Mouse (Mus musculus) megakaryocyte progenitor cell, adult 5-6 weeks (primary cell): ENCODE measurements around the gene Trim60. TPM values are rescaled to one million over a fixed set of nuclear protein-coding genes. Genes with fewer than 3 reads are reported as not detected.

Experiments used
- ATAC-seq: replicated peaks from 2 replicates; pipeline ENCODE4 v1.8.0; 2016; ENCODE audit warnings: mild to moderate bottlenecking, moderate TSS enrichment, inconsistent platforms; ENCODE audit not compliant: poor library complexity
- total RNA-seq, 2 experiments: library from RNA; stranded (forward) in 1 of 2; stranded (reverse) in 1 of 2; fragments of 157-497, 149-512 nt in 1 of 2; fragments of 200-1000 nt in 1 of 2; gene quantifications; 2 replicates each; pipeline versions ENCODE4 v1.2.3 to v1.2.4; 2015 to 2017

Trim60 gene
- total RNA-seq, 2 experiments from 2014 or later = not detected

DNA sequence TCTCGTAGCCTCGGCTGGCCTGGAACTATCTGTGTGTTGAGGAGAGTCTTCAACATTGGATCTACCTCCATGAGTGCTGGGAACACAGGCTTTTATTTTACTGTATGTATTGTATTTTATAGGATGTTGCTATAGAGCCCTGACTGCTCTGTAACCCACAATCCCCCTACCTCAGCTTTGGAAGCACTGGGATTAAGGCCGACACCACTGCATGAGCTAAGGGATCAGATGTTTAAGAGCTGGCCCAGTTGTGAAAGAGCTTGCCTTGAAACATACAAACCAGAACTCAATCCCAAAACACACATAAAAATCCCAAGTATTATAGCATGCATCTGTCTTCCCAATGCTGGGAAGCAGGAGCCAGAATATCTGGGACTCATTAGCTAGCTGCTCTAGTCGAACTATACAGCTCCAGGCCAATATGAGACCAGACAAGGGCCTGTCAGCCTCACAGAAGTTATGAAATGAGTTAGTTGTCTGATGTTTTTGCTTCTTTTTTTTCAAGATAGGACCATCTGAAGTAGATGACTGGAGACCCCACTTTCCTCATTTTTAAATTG is 19.5 kb downstream of the Trim60 start:
- ATAC-seq = no peak

DNA sequence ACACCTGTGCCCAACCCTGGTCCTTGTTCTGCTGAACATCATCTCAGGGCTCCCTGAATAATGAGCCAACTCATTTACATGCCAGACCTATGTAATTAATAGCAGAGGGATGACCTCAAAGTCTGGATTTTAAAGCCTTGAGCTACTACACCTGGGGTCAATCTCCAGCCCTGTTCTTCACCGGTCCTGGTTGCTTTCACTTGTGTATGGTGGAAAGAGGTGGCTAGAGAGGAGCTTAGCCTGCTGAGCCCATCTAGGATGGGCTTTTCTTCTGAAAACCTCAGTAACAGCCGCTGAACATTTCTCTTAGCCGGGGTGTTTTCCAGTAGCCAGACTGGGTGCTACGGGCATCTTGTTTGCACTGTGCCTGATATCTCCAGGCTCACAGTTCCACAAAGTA is 30.7 kb downstream of the Trim60 start, which contains the start of gene Trim75:
TSS of gene Trim75 (minus strand) at position 101 of the 400 bp plus-strand sequence.
- ATAC-seq = no peak

DNA sequence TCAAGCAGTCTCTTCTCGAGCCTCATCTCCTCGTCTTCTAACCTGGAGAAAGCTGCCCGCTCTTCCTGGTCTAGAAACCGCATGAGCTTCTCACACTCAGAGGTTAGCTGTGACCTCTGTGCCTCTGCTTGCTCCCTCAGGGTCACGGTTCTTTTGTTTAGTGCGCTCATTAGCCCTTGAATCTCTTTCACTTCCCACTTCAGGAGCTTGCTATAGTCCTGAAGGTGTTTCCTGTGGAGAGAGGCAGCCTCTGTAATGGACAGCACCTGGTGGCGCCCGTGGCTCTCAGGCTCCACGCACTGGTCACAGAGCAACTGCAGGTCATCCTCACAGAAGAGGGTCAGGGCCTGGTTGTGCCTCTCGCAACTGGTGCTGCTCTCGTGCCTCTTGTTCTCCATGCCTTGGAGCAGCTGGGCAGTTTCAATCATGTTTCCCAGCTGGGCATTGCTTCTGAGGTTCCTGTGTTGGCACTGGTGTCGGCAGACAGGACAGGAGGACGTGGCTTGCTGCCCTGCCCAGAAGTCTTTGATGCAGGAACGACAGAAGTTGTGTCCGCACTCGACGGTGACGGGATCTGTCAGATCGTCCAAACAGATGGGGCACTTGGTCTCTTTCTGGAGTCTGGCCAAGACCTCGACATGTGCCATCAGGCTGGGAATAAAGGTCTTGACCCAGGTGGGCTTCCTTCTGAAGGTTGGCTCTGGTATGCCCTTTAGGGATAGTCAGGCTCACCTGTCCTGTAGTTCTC is 35.1 kb downstream of the Trim60 start:
- no peak for ATAC-seq

GRCm38 (mm10) chr8:64962836-64963235 is 55.5 kb downstream of the Trim60 start:
- ATAC-seq = peak; percentile 73

DNA sequence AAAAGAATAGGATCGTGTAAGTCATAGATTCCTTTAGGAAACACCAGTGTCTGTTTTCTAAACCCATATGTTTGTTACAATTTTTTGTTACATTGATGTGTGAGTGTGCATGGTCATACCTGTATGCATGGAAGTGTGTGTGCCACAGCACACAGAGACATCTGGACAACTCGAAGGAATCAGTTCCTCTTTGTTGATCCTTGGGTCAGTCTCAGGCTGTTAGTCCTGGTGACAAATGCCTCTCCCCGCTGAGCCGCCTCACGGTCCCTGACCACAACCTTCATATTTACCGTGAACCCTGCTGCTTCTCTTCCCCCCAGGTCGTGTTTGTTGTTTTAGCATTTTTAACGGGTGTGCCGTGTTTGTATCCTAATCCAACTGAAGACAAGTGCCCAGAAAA is 59.4 kb downstream of the Trim60 start:
- 0 out of 2 replicates have a peak, but pooled peaks have one; percentile 34 for ATAC-seq

DNA sequence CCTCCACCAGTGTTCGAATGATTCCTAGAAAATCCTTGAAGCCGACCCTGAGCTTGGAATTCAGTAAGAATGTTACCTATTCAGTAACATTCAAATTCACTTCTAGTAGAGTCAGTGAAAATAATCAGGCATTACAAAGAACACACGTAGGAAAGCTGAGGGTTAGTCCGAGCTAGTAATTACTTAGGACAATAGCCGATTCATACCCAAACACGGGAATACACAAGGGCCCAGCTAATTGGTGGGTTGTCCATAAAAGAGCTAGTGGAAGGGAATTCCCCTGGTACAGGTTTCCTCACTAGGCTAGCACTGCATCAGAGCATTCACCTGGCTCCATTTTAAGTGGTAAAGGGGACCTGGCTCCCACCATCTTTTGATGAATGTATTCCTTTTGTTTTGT is 66.3 kb downstream of the Trim60 start:
- ATAC-seq = no peak

Other genes starting within 250 kb of the Trim60 start
- gene Klhl2, start 168.6 kb downstream of the Trim60 start, total RNA-seq (2015) = 10.3 and 13.7 TPM in 2 replicates
- 13.5 and 13.9 TPM in 2 replicates for gene Klhl2, start 168.6 kb downstream of the Trim60 start, total RNA-seq (2017)
- 30.9 and 32.4 TPM in 2 replicates for gene Tmem192, start 71.4 kb downstream of the Trim60 start, total RNA-seq (2015)
- 17.6 and 20.7 TPM in 2 replicates for gene Tmem192, start 71.4 kb downstream of the Trim60 start, total RNA-seq (2017)
- not detected in 2 replicates for gene Trim75, start 30.8 kb downstream of the Trim60 start, total RNA-seq (2015)
- gene Trim75, start 30.8 kb downstream of the Trim60 start, total RNA-seq (2017) = not detected in 2 replicates
- not detected in 2 replicates for gene Trim61, start 61 bp downstream of the Trim60 start, total RNA-seq (2015)
- gene Trim61, start 61 bp downstream of the Trim60 start, total RNA-seq (2017) = not detected in 2 replicates
- gene Apela, start 18.8 kb upstream of the Trim60 start, total RNA-seq (2015) = not detected in 2 replicates
- gene Apela, start 18.8 kb upstream of the Trim60 start, total RNA-seq (2017) = not detected in 2 replicates
- gene Gm10663, start 56.4 kb upstream of the Trim60 start, total RNA-seq (2015) = not detected in 2 replicates
- not detected in 2 replicates for gene Gm10663, start 56.4 kb upstream of the Trim60 start, total RNA-seq (2017)
- gene BC030870, start 111.0 kb upstream of the Trim60 start, total RNA-seq (2015) = not detected in 2 replicates
- not detected in 2 replicates for gene BC030870, start 111.0 kb upstream of the Trim60 start, total RNA-seq (2017)